Mouse (Mus musculus) cerebellum, adult 2 months (tissue): Measurements from ENCODE around the gene Unc5c. TPM values are rescaled to one million over a fixed set of nuclear protein-coding genes. Genes with fewer than 3 reads are reported as not detected.

Experiments
- DNase-seq, 2 experiments: peaks; one replicate each; pipeline ENCODE4 v3.0.0; 2021
- H3K27ac ChIP-seq: fragments of 200-500 bp; 2 replicates; pipeline ENCODE4 v1.5.1; 2012; ENCODE audit warnings: low read length, control low read depth, inconsistent platforms; ENCODE audit not compliant: insufficient read depth
- H3K27me3 ChIP-seq: fragments of 200-500 bp; 2 replicates; pipeline ENCODE4 v1.6.1; 2012; ENCODE audit warnings: inconsistent platforms, mild to moderate bottlenecking, low read length, moderate library complexity; ENCODE audit not compliant: control insufficient read depth, insufficient read depth
- H3K4me1 ChIP-seq: fragments of 200-500 bp; 2 replicates; pipeline ENCODE4 v1.6.1; 2011; ENCODE audit warnings: low read length; ENCODE audit not compliant: control insufficient read depth, insufficient read depth
- H3K4me3 ChIP-seq: fragments of 200-500 bp; replicated peaks from 2 replicates; pipeline ENCODE3; 2011; ENCODE audit warnings: mild to moderate bottlenecking, low read depth, low read length, control low read depth; ENCODE audit not compliant: insufficient read depth
- CTCF ChIP-seq: fragments of 200-500 bp; IDR thresholded peaks from 2 replicates; pipeline ENCODE4 v1.5.1; 2011; ENCODE audit warnings: low read depth, mild to moderate bottlenecking, control low read depth, low read length, moderate library complexity, borderline replicate concordance; ENCODE audit not compliant: insufficient read depth
- POLR2A ChIP-seq: fragments of 200-500 bp; IDR thresholded peaks from 2 replicates; pipeline ENCODE4 v1.6.1; 2011; ENCODE audit warnings: low read length, control low read depth, borderline replicate concordance; ENCODE audit not compliant: insufficient read depth
- WGBS: fragments of 180-500 bp; shearing (Covaris S2); methylation state at CpG from one replicate; pipeline ENCODE4 v1.1.7; 2018; 5-methylcytosine and 5-hydroxymethylcytosine counted together
- polyA plus RNA-seq: library from polyadenylated mRNA; depleted of rRNA; stranded (reverse); fragments of >200 nt; gene quantifications from 2 replicates; pipeline ENCODE4 v1.2.3, GENCODE M21; 2012

Gene Unc5c
- polyA plus RNA-seq, 1 experiment = 19.4 TPM

DNA sequence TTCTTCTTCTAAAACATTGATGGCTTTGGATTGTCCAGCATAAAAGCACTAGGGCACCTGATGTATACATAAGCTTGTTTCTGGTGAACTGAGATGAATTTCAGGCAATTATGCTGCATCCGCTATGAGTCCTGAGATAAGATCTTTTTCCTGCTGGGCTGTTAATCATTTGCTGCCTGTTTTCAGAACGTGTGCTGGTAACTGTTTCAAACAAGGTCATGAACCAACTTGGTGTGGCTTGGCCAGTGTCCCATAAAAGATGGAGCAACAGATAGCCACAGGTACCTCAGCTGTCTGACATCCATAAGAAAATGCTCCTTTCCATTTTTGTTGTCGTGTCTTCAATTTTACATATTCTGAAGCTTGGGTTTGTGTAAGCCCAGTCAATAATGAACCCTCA lies 314.2 kb downstream of the Unc5c start:
- no peak for TF ChIP-seq POLR2A
- TF ChIP-seq CTCF = no peak
- H3K4me3 ChIP-seq = no peak overlapping the region
- H3K4me1 ChIP-seq = peaks cover 3% of the 10 kb centered on the region
- H3K27ac ChIP-seq = no peak overlapping the region
- 64% methylated on average over 3 of the region's 3 CpGs for WGBS
- DNase-seq = no peak
- H3K27me3 ChIP-seq = no peaks in the 10 kb centered on the region

DNA sequence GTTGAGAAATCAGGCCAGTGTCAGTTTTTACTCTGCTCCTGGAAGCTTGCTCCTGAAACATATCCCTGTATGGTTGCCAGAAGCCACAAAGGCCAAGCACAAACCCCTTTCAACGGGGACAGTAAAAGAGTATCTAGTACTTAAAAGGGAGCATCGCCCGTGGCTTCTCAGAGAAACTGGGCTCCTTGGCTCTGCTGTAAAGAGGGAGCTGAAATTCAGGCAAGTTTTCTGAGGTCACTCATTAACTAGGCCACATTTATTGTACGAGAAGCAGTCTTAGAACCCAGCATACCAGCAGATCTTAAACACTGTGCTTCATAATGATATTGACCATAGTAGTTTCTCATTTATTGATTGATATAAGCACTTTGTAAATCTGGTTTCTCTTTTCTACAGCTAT lies 317.5 kb downstream of the Unc5c start:
- H3K27me3 ChIP-seq = no peaks in the 10 kb centered on the region
- no peak overlapping the region for H3K27ac ChIP-seq
- H3K4me1 ChIP-seq = peaks cover 3% of the 10 kb centered on the region
- no peak overlapping the region for H3K4me3 ChIP-seq
- no peak for TF ChIP-seq CTCF
- no peak for TF ChIP-seq POLR2A
- 44% methylated on average over 4 of the region's 4 CpGs for WGBS
- peak in 1 of 2 experiments; percentile 32 for DNase-seq

DNA sequence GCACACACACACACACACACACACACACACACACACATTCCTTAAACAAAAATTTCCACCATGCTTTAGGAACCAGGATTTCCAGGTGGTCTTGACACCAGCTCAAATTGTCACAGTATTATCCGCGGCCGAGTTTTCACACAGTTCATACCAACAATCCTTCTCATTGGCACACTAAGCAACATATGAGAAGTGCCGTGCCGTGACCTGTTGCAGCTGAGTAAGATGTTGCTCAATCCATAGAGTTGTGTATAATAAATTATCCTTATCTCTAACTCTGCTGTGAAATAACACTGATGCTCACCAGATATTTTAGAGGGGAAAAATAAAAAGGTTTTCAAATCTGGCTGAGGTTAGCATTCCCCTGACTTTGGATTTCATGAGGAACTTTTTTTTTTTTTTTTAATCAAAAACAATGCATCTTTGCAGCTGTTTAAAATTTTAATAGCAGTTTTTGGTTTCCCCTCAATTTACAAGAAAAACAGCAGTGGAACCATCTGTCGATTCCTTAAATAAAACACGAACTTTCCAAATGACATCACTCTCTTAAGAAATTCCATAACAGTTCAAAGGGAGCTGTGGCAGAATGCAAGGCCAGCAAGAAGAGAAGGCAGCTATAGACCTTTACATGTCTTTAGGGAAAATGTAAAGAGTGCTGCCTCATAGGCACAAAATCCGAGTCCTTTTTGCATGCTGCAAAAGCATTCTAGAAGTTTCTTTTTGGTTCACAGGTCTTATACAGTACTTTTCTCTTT lies 326.2 kb downstream of the Unc5c start:
- Histone ChIP-seq H3K27ac (no peak overlapping the region), H3K4me1 (no peaks in the 10 kb centered on the region), H3K4me3 (no peak overlapping the region), H3K27me3 (no peaks in the 10 kb centered on the region)
- DNase-seq = no peak
- TF ChIP-seq CTCF (no peak), POLR2A (no peak)
- WGBS = 81% methylated on average over 8 of the region's 8 CpGs

DNA sequence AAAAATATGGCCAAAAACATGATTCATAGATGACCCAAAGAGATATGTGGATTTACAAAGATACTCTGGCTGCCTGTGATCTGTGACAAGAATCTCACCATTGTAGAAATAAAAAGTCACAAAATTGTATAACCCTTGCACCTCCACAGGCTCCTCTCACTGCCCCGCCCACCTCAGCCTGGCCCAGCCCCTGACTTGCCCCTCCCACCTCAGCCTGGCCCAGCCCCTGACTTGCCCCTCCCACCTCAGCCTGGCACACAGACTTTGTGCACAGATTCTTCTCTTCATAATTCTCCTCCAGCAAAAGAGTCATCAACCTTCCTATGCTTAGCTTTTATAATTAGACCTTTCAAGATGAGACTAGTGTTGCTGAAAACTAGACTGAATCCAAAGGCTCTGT lies 327.1 kb downstream of the Unc5c start:
- WGBS = 96% methylated on average over 1 of the region's 1 CpGs
- no peak overlapping the region for H3K4me3 ChIP-seq
- no peak for TF ChIP-seq CTCF
- H3K4me1 ChIP-seq = no peaks in the 10 kb centered on the region
- DNase-seq = no peak
- H3K27ac ChIP-seq = no peak overlapping the region
- no peaks in the 10 kb centered on the region for H3K27me3 ChIP-seq

DNA sequence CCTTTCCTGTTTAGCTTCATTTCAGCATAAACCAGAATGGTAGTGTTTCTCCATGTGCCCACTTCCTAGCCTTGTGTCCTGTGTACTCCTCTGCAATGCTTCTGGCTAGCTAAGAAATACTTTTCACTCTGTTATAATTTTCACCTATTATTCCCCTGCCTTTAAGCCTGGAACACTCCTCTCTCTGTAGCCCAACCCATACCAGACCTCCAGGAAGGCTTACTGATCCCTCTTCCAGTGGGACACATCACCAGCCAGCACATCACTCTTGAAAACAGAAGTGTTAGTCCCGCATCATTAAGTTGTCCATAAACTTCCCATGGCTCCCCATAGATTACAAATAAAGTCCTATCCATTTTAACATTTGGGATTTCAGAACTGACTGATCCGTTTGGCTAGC lies 328.7 kb downstream of the Unc5c start:
- H3K4me1 ChIP-seq = peaks cover 3% of the 10 kb centered on the region; the same call in 1 of the 2 replicates
- TF ChIP-seq POLR2A (no peak), CTCF (no peak)
- no peak overlapping the region for H3K4me3 ChIP-seq
- no peak overlapping the region for H3K27ac ChIP-seq
- no peaks in the 10 kb centered on the region for H3K27me3 ChIP-seq
- DNase-seq = no peak
- 86% methylated on average over 2 of the region's 2 CpGs for WGBS

DNA sequence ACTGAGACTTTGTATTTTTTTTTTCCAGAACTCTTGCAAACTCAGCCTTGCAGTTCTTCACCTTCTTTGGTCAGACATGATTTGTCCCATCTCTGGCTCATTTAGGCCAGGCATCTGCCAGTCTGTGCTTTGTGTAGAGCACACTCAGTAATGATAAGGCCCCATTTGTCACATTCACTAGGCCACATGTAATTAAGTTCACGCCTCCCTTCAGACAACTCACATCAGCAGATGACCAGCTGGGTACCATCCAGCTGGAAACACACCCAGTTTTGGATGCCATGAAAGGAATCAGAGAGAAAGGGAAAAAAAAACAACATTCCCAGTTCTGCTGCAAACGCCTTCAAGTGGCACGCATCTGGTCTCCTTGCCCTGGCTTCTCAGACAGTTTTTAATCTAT lies 329.4 kb downstream of the Unc5c start:
- H3K27ac ChIP-seq = no peak overlapping the region
- 41% methylated on average over 3 of the region's 3 CpGs for WGBS
- peaks cover 3% of the 10 kb centered on the region; the same call in 1 of the 2 replicates for H3K4me1 ChIP-seq
- no peak for TF ChIP-seq CTCF
- TF ChIP-seq POLR2A = no peak
- H3K4me3 ChIP-seq = no peak overlapping the region
- H3K27me3 ChIP-seq = no peaks in the 10 kb centered on the region
- peak in 1 of 2 experiments; percentile 30 for DNase-seq

DNA sequence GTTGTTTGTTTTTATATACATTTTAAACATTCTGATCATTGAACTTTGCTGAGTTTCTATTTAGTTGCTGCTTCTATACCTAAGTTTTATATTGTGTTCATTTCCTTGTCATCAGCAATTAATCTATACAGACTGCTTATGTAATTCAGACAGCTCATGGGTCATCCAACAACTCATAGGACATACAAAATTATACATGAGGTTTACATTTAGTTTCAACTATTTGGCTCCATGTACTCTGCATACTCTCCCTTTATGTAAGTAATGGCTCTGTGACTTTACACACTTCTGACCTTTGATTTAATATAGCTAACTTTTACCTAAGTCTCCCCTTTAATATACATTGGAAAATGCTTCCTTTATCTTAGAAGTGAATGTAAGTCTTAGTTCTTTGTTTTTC lies 332.4 kb downstream of the Unc5c start:
- TF ChIP-seq CTCF (no peak), POLR2A (no peak)
- Histone ChIP-seq H3K4me1 (peaks cover 3% of the 10 kb centered on the region; the same call in 1 of the 2 replicates), H3K4me3 (no peak overlapping the region), H3K27me3 (no peaks in the 10 kb centered on the region), H3K27ac (no peak overlapping the region)
- no peak for DNase-seq

DNA sequence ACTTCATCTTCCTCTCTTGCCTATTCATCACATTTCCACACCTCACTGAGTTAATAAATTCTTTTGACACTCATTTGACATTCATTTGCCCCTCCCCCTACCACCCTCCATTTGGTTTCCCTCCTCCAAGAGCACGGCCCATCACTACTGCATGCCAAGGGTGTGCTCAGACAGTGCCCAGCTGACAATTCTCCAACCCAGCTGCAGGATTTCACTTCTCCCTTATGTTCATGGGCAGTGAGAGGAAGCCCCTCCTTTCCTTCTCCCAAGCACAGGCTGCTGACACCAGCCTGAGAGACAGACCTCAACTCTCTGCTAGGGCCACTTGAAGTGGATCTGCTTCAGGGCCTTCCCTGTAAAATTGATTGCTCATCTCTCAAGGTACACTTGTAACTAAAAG lies 332.8 kb downstream of the Unc5c start:
- no peak overlapping the region for H3K27ac ChIP-seq
- WGBS = 46% methylated on average over 1 of the region's 1 CpGs
- DNase-seq = no peak
- no peak overlapping the region for H3K4me3 ChIP-seq
- H3K4me1 ChIP-seq = peaks cover 3% of the 10 kb centered on the region; the same call in 1 of the 2 replicates
- TF ChIP-seq POLR2A (no peak), CTCF (no peak)
- no peaks in the 10 kb centered on the region for H3K27me3 ChIP-seq

DNA sequence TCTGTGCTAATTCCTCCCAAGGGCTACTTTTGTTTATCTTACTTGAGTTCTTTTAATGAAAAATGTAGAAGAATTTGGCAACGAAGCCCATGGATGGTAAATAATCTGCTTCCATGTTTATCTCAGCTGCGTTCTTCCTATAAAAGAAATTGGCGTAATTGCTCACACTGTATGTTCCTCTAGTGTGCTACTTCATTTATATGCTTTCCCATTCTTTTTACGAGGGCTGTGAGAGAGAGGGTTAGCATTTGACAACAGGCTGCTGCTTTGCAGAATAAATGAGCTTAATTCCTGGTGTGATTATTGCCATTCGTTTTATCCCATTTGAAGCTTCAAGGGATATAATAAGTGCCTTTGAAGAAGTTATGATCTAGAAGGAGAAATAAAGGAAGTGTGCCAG lies 339.1 kb downstream of the Unc5c start:
- Histone ChIP-seq H3K4me3 (no peak overlapping the region), H3K4me1 (no peaks in the 10 kb centered on the region), H3K27me3 (no peaks in the 10 kb centered on the region), H3K27ac (no peak overlapping the region)
- TF ChIP-seq POLR2A (no peak), CTCF (no peak)
- WGBS = 95% methylated on average over 5 of the region's 5 CpGs
- DNase-seq = no peak
